Mouse (Mus musculus): ENCODE results near the gene Synj1. TPM values are rescaled to one million over a fixed set of nuclear protein-coding genes. Genes with fewer than 3 reads are reported as not detected.

Gene Synj1
- polyA plus RNA-seq, 1 experiment from 2014 or later = 15.2 TPM

- Histone ChIP-seq H3K4me1 (replicated peaks; ENCODE audit: control insufficient read depth, insufficient read depth, low read length) (no peaks in the 10 kb centered on the region), H3K4me3 (ENCODE audit: low read depth, low read length) (no peak overlapping the region), H3K9ac (ENCODE audit: low read length) (no peak overlapping the region), H3K27ac (ENCODE audit: low read depth) (no peak overlapping the region), H3K4me2 (ENCODE audit: low read length) (no peak overlapping the region), H3K36me3 (ENCODE audit: control insufficient read depth, insufficient read depth, low read length) (peaks cover 97% of the 10 kb centered on the region), H3K27me3 (replicated peaks; ENCODE audit: control insufficient read depth, insufficient read depth, low read length) (no peaks in the 10 kb centered on the region), H3K9me3 (ENCODE audit: control insufficient read depth, low read length) (0 out of 2 replicates have a peak, but pooled peaks cover 3% of the 10 kb centered on the region)
- ATAC-seq (replicated peaks; ENCODE audit: low FRiP score, low TSS enrichment, low read depth) = no peak
- WGBS = 92% methylated on average over 10 of the region's 10 CpGs
- DNase-seq (ENCODE audit: low spot score) = no peak
Observed at GRCm38 (mm10) chr16:91020842-91021483, 9.9 kb upstream of the Synj1 start.

- Histone ChIP-seq H3K9ac (ENCODE audit: low read length) (no peak overlapping the region), H3K36me3 (ENCODE audit: control insufficient read depth, insufficient read depth, low read length) (peaks cover 95% of the 10 kb centered on the region), H3K4me2 (ENCODE audit: low read length) (no peak overlapping the region), H3K27ac (ENCODE audit: low read depth) (no peak overlapping the region), H3K9me3 (ENCODE audit: control insufficient read depth, low read length) (0 out of 2 replicates have a peak, but pooled peaks cover 3% of the 10 kb centered on the region), H3K27me3 (replicated peaks; ENCODE audit: control insufficient read depth, insufficient read depth, low read length) (no peaks in the 10 kb centered on the region), H3K4me1 (replicated peaks; ENCODE audit: control insufficient read depth, insufficient read depth, low read length) (no peaks in the 10 kb centered on the region), H3K4me3 (ENCODE audit: low read depth, low read length) (no peak overlapping the region)
- no peak for ATAC-seq (replicated peaks; ENCODE audit: low FRiP score, low TSS enrichment, low read depth)
- 96% methylated on average over 4 of the region's 4 CpGs for WGBS
- DNase-seq (ENCODE audit: low spot score) = no peak
Observed at GRCm38 (mm10) chr16:91019476-91019875, 8.4 kb upstream of the Synj1 start.

- H3K9me3 ChIP-seq (ENCODE audit: control insufficient read depth, low read length) = no peaks in the 10 kb centered on the region
- peaks cover 74% of the 10 kb centered on the region for H3K36me3 ChIP-seq (ENCODE audit: control insufficient read depth, insufficient read depth, low read length)
- peaks cover 8% of the 10 kb centered on the region for H3K4me1 ChIP-seq (replicated peaks; ENCODE audit: control insufficient read depth, insufficient read depth, low read length)
- H3K9ac ChIP-seq (ENCODE audit: low read length) = no peak overlapping the region
- no peaks in the 10 kb centered on the region for H3K27me3 ChIP-seq (replicated peaks; ENCODE audit: control insufficient read depth, insufficient read depth, low read length)
- H3K4me3 ChIP-seq (ENCODE audit: low read depth, low read length) = no peak overlapping the region
- no peak overlapping the region for H3K27ac ChIP-seq (ENCODE audit: low read depth)
- no peak overlapping the region for H3K4me2 ChIP-seq (ENCODE audit: low read length)
- WGBS = 92% methylated on average over 4 of the region's 4 CpGs
- no peak for DNase-seq (ENCODE audit: low spot score)
- ATAC-seq (replicated peaks; ENCODE audit: low FRiP score, low TSS enrichment, low read depth) = no peak
Observed at GRCm38 (mm10) chr16:91015761-91016160, 4.7 kb upstream of the Synj1 start.

- H3K4me3 ChIP-seq (ENCODE audit: low read depth, low read length) = peak overlapping the region; percentile 88
- ATAC-seq (replicated peaks; ENCODE audit: low FRiP score, low TSS enrichment, low read depth) (no peak), DNase-seq (ENCODE audit: low spot score) (no peak)
- H3K27ac ChIP-seq (ENCODE audit: low read depth) = peak overlapping the region; percentile 85
- WGBS = 48% methylated on average over 3 of the region's 3 CpGs
- H3K36me3 ChIP-seq (ENCODE audit: control insufficient read depth, insufficient read depth, low read length) = peaks cover 35% of the 10 kb centered on the region
- no peaks in the 10 kb centered on the region for H3K27me3 ChIP-seq (replicated peaks; ENCODE audit: control insufficient read depth, insufficient read depth, low read length)
- H3K9me3 ChIP-seq (ENCODE audit: control insufficient read depth, low read length) = no peaks in the 10 kb centered on the region
- peak overlapping the region; percentile 71 for H3K9ac ChIP-seq (ENCODE audit: low read length)
- H3K4me1 ChIP-seq (replicated peaks; ENCODE audit: control insufficient read depth, insufficient read depth, low read length) = peaks cover 8% of the 10 kb centered on the region
- H3K4me2 ChIP-seq (ENCODE audit: low read length) = peak overlapping the region; percentile 80
Observed at GRCm38 (mm10) chr16:91011847-91012246, 739 bp upstream of the Synj1 start.

GRCm38 (mm10) chr16:91010581-91011020, 507 bp downstream of the Synj1 start:
- ATAC-seq (replicated peaks; ENCODE audit: low FRiP score, low TSS enrichment, low read depth) = peak; percentile 80
- Histone ChIP-seq H3K9ac (ENCODE audit: low read length) (peak overlapping the region; percentile 71), H3K4me1 (replicated peaks; ENCODE audit: control insufficient read depth, insufficient read depth, low read length) (peaks cover 8% of the 10 kb centered on the region), H3K4me2 (ENCODE audit: low read length) (peak overlapping the region; percentile 80), H3K4me3 (ENCODE audit: low read depth, low read length) (peak overlapping the region; percentile 88), H3K9me3 (ENCODE audit: control insufficient read depth, low read length) (no peaks in the 10 kb centered on the region), H3K27me3 (replicated peaks; ENCODE audit: control insufficient read depth, insufficient read depth, low read length) (no peaks in the 10 kb centered on the region), H3K36me3 (ENCODE audit: control insufficient read depth, insufficient read depth, low read length) (peaks cover 24% of the 10 kb centered on the region), H3K27ac (ENCODE audit: low read depth) (peak overlapping the region; percentile 74)
- WGBS = 0% methylated on average over 39 of the region's 42 CpGs
- DNase-seq (ENCODE audit: low spot score) = peak; percentile 85

- Histone ChIP-seq H3K36me3 (ENCODE audit: control insufficient read depth, insufficient read depth, low read length) (peaks cover 19% of the 10 kb centered on the region), H3K4me2 (ENCODE audit: low read length) (peak overlapping the region; percentile 80), H3K9me3 (ENCODE audit: control insufficient read depth, low read length) (no peaks in the 10 kb centered on the region), H3K27me3 (replicated peaks; ENCODE audit: control insufficient read depth, insufficient read depth, low read length) (no peaks in the 10 kb centered on the region), H3K27ac (ENCODE audit: low read depth) (peak overlapping the region; percentile 74), H3K4me1 (replicated peaks; ENCODE audit: control insufficient read depth, insufficient read depth, low read length) (peaks cover 8% of the 10 kb centered on the region), H3K4me3 (ENCODE audit: low read depth, low read length) (peak overlapping the region; percentile 88), H3K9ac (ENCODE audit: low read length) (peak overlapping the region; percentile 71)
- WGBS = 1% methylated on average over 19 of the region's 19 CpGs
- no peak for ATAC-seq (replicated peaks; ENCODE audit: low FRiP score, low TSS enrichment, low read depth)
- DNase-seq (ENCODE audit: low spot score) = peak; percentile 62
Observed at GRCm38 (mm10) chr16:91009942-91010529, 1.1 kb downstream of the Synj1 start.

GRCm38 (mm10) chr16:91004915-91005538, 6.1 kb downstream of the Synj1 start:
- Histone ChIP-seq H3K4me3 (ENCODE audit: low read depth, low read length) (no peak overlapping the region), H3K27ac (ENCODE audit: low read depth) (no peak overlapping the region), H3K36me3 (ENCODE audit: control insufficient read depth, insufficient read depth, low read length) (no peaks in the 10 kb centered on the region), H3K4me1 (replicated peaks; ENCODE audit: control insufficient read depth, insufficient read depth, low read length) (no peaks in the 10 kb centered on the region; the same call in 1 of the 2 replicates), H3K9ac (ENCODE audit: low read length) (no peak overlapping the region), H3K4me2 (ENCODE audit: low read length) (no peak overlapping the region), H3K27me3 (replicated peaks; ENCODE audit: control insufficient read depth, insufficient read depth, low read length) (no peaks in the 10 kb centered on the region), H3K9me3 (ENCODE audit: control insufficient read depth, low read length) (no peaks in the 10 kb centered on the region)
- DNase-seq (ENCODE audit: low spot score) (no peak), ATAC-seq (replicated peaks; ENCODE audit: low FRiP score, low TSS enrichment, low read depth) (0 out of 2 replicates have a peak, but pooled peaks have one; percentile 32)
- 73% methylated on average over 4 of the region's 4 CpGs for WGBS

GRCm38 (mm10) chr16:91001098-91001497, 10.0 kb downstream of the Synj1 start:
- no peaks in the 10 kb centered on the region for H3K36me3 ChIP-seq (ENCODE audit: control insufficient read depth, insufficient read depth, low read length)
- WGBS = 90% methylated on average over 2 of the region's 2 CpGs
- ATAC-seq (replicated peaks; ENCODE audit: low FRiP score, low TSS enrichment, low read depth) = no peak
- no peak overlapping the region for H3K4me2 ChIP-seq (ENCODE audit: low read length)
- H3K27ac ChIP-seq (ENCODE audit: low read depth) = no peak overlapping the region
- H3K4me3 ChIP-seq (ENCODE audit: low read depth, low read length) = no peak overlapping the region
- no peaks in the 10 kb centered on the region for H3K4me1 ChIP-seq (replicated peaks; ENCODE audit: control insufficient read depth, insufficient read depth, low read length)
- no peak overlapping the region for H3K9ac ChIP-seq (ENCODE audit: low read length)
- no peaks in the 10 kb centered on the region for H3K9me3 ChIP-seq (ENCODE audit: control insufficient read depth, low read length)
- no peak for DNase-seq (ENCODE audit: low spot score)
- H3K27me3 ChIP-seq (replicated peaks; ENCODE audit: control insufficient read depth, insufficient read depth, low read length) = no peaks in the 10 kb centered on the region

Data from intestine, embryonic 14.5 days (tissue).